Mouse (Mus musculus) left cerebral cortex, adult 9 months (tissue): ENCODE data around the gene Myoz1.
"Not testable (repeated sequence)": the region's sequence is repeated elsewhere in the genome, so short reads cannot be mapped to it uniquely, and the experiment has no call there.

Experiments
- DNase-seq, 2 experiments: peaks; one replicate each; pipeline ENCODE4 v3.0.0; 2022; ENCODE audit warnings: low spot score in 2 of 2

The Myoz1 gene

DNA sequence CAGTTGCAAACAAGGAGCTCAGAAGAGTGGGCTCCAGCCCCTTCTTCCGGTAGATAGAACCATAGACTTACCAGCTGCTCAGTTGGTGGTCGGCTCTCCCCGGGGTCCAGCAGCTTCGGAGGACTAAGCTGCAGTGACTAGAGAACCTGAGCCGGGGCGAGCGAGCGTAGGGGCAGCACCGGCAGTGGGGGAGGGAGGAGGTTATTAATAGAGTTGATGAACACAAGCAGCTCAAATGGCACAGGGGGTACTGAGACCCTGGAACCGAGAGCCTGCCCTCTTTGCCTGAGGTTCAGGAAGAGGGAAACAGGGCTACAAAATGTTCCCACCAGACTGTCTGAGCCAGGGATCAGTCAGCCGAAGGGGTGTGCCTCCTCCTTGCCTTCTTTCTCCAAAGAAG is at the start of gene Myoz1:
Myoz1 (minus strand) TSS at position 180 of the 400 bp plus-strand sequence.
- no peak for DNase-seq

GRCm38 (mm10) chr14:20703461-20703860 is 47.1 kb upstream of the Myoz1 start:
- not testable (repeated sequence) for DNase-seq

DNA sequence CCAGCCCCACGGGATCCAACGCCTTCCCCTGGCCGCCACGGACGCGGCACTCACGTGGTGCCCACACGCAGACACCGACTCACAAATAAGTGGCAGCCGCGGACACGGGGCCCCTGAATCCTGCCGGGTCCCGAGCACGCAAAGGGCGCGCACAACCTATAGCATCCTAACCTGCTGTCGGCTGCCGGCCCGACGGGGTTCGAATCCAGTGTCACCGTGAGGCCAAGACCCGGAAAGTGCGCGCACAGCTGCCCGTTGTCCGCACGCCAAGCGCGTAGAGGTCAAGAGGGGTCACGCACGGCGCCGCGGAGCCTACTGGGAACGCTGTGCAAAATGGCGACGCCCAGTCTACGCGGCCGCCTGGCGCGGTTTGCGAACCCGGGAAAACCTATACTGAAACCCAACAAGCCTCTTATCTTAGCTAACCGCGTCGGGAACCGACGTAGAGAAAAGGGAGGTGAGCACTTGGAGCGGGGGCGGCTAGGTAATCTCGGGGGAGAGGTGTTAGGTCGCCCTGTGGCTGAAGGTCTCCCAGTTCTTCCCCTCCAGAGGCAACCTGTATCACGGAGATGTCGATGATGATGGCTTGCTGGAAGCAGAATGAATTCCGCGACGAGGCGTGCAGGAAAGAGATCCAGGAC is 46.5 kb upstream of the Myoz1 start, which contains the start of gene Chchd1:
Chchd1 (plus strand) TSS at position 266 of the 641 bp plus-strand sequence.
- peak in 1 of 2 experiments; percentile 92 for DNase-seq

DNA sequence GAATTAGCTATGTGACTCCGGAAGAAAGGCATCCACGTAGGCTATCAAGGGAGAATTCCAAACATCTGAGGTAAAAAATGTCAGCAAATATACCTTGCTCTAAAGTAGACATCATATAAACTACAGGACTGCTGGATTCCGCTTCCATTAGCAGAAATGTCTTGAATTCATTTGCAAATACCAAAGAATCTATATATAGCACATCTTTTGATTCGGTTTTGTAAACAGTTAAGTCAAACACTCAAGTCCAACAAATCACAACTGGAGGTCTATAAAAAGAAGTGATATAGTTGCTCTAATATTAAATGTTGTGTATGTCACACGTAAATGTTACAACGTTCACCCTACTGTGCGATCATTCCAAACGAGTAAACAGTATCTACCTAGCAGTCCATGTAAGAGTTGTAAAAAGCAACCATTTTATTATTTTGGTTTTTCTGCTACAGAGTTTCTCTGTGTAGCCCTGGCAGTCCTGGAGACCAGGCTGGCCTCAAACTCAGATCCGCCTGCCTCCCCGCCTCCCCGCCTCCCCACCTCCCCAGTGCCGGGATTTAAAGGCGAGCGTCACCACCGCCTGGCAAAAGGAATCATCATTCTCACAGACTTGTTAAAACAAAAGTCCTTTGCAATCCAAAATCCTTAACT is 45.9 kb upstream of the Myoz1 start:
- no peak for DNase-seq

DNA sequence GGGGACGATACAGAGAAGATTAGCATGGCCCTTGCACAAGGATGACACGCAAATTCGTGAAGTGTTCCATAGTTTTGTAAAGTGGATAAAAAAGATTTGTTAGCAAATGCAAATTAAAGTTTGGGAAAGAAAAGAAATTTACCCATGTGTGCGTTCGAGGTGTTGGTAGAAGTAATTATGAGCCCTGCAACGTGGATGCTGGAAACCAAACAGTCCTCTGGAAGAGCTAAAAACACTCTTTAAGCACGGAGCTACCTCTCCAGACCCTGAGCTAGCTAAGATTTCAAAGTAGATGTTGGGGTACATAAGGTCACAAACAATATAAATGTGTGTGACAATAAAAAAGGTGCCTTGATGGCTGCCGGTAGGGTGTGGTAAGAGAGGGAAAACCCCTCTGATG is 45.2 kb upstream of the Myoz1 start:
- DNase-seq = no peak

DNA sequence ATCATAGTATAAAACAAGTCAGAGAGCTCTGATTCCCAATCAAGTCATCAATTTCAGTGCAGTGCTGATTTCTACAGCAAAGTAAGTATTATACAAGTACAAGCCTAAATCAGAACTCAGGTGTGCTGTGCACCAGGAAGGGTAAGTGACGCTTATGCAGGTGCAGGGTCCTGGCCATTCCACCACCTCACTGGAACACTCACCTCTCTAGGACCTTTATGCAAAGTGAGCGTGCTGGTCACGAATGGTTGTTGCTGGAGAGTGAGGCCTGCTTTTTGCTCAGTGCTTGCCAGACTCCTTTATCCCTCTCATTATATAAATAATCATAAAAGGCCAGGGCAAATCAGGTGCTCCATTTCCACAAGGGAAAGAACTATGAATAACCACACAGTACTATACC is 44.0 kb upstream of the Myoz1 start:
- no peak for DNase-seq

DNA sequence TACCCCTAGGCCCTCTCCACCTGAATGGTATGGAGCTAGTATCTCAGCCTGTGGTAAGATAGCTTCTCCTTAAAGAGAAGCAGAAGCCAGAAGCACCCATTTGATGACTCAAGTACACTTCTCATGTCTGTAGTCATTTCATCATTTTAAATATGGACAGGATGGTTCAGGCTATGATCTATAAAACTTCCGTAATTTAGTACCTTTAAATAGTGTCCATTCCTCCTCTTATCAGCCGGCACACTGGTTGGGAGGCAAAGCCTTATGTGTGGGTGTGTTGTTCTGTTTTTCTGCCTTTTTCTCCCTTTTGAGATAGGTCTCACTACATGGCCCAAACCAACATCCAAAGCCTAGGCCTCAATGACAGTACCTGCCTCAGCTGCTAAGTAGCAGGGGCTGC is 42.2 kb upstream of the Myoz1 start:
- no peak for DNase-seq

DNA sequence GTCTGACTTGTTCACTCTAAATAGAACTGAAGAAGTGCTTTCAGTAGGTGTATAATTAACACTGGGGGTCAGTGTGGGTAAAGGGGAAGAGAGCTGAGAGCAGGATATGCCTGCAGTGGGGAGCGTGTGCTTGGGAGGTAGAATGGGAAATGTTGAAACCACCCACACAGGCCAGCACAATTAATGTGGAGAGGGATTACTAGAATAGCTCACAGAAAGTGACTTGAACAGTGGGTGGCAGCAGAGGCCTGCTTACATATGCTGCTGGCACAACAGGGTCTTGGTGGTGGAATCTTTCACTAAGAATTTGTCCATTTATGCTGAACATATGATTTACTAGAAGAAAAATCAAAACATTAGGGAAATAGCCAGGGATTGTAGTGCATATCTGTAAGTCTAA is 40.6 kb upstream of the Myoz1 start:
- peak in 1 of 2 experiments; percentile 72 for DNase-seq

DNA sequence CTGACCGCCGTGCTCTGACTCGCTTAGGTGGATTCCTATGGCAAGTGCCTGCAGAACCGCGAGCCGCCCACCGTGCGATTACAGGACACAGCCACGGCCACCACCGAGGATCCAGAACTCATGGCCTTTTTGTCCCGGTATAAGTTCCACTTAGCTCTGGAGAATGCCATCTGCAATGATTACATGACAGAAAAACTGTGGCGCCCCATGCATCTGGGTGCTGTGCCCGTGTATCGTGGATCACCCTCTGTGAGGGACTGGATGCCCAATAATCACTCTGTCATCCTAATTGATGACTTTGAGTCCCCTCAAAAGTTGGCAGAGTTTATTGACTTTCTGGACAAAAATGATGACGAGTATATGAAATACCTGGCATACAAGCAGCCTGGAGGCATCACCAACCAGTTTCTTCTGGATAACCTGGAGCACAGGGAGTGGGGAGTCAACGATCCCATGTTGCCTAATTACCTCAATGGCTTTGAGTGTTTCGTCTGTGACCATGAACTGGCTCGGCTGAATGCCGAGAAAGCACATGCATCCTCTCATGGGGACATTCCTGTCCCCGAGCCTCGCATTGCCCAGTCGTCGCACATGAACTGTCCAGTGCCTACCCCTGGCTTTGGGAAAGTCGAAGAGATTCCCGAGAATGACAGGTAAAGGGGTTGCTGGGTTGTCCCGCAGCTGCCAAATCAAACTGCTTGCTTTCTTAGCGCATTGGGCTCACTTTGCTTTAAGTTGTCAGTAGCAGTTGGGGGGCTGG is 39.6 kb upstream of the Myoz1 start:
- DNase-seq = no peak

- peak; percentile 70 to 84 for DNase-seq
Observed at GRCm38 (mm10) chr14:20694884-20695760, 38.8 kb upstream of the Myoz1 start, which contains the start of gene Fut11. Gene Fut11 (plus strand): TSS chr14:20694968.

GRCm38 (mm10) chr14:20694185-20694883 is 38.0 kb upstream of the Myoz1 start:
- DNase-seq = peak in 1 of 2 experiments; percentile 46

GRCm38 (mm10) chr14:20693589-20694101 is 37.3 kb upstream of the Myoz1 start:
- no peak for DNase-seq

GRCm38 (mm10) chr14:20691772-20692171 is 35.4 kb upstream of the Myoz1 start:
- no peak for DNase-seq

GRCm38 (mm10) chr14:20689009-20689408 is 32.7 kb upstream of the Myoz1 start:
- DNase-seq = no peak

DNA sequence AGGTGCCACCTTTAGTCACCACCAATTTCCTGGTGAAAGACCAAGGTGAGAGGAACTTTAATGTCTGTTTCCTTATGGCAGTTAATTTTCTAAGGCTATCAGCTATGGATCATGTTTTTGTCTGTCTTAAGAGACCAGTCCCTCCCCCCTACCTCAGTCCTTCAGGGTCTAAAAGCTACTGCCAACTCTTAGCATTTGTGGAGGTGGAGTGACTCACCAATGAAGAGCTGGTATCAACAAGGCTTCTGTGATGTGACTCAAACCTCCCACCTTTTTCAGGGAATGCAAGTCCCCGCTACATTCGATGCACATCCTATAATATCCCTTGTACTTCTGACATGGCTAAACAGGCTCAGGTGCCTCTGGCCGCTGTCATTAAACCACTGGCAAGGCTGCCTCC is 30.2 kb upstream of the Myoz1 start:
- DNase-seq = peak in 1 of 2 experiments; percentile 40

DNA sequence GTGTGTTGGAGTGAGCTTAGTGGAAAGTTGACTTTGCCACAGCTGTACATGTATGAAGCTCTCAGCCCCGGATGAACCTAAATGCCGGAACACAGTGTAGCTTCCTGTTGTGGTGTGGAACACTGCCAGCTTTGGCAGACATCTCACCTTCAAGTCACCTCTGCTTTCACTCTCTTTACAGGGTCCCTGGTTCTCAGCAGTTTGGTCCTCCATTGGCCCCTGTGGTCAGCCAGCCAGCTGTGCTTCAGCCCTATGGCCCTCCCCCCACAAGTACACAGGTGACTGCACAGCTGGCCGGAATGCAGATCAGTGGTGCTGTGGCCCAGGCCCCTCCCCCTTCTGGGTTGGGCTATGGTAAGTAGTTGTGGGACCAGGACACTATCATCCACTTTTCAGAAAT is 26.2 kb upstream of the Myoz1 start:
- DNase-seq = no peak

- DNase-seq = no peak
Observed at GRCm38 (mm10) chr14:20681742-20682141, 25.4 kb upstream of the Myoz1 start.

DNA sequence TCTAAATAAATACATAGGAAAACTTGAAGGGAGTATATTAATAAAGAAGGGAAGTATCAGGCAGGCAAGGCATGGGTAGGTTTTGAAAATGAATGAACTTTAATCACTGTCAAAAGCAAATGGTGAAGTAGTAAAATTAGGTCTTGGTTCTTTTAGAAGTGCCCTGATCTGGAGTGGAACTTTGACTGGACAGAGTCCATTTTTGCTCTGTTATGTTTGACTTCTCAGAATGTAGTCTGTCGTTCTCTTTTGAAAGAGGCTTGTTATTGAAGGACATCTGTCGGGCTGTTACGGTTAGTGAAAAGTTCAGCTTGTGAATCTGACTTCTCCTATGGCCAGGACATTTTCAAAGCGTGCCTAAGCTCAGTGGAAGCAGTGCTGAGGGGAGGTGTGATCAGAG is 21.6 kb upstream of the Myoz1 start:
- DNase-seq = no peak

- DNase-seq = peak; percentile 90 to 94
Observed at GRCm38 (mm10) chr14:20674064-20674833, 17.9 kb upstream of the Myoz1 start, which contains the start of gene Sec24c. Gene Sec24c (plus strand): TSS chr14:20674308.

DNA sequence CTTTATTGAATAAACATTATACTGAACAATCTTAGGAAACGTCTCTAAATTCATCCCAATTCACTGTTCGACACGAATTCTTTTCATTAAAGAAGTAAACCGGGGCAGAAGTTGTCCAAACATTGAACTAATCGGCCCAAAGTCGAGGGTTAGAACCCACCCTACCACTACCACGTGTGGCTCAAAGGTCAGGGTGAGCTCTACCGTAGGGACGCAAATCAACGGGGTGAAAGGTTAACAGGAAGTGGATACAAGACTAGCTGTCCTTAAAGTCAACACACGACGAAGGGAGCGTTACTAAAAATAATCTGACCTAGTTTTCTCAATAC is 17.4 kb upstream of the Myoz1 start:
- DNase-seq = peak in 1 of 2 experiments; percentile 76
